Mouse (Mus musculus) MEL (cell line): ENCODE measurements around the gene C2cd2. TPM values are rescaled to one million over a fixed set of nuclear protein-coding genes. Genes with fewer than 3 reads are reported as not detected.

ENCODE experiments used
- DNase-seq: peaks from one replicate; pipeline ENCODE4 v3.0.0; 2011; ENCODE audit warnings: low read depth, low spot score
- H3K27ac ChIP-seq: 2 replicates; pipeline ENCODE4 v1.5.1; 2012; ENCODE audit warnings: low read depth, mild to moderate bottlenecking, control low read depth, low read length, moderate library complexity; ENCODE audit not compliant: control insufficient read depth
- H3K27me3 ChIP-seq, 2 experiments: fragments of 150-350 bp in 1 of 2; sonication (generic) in 1 of 2; 2 replicates each; pipeline ENCODE4 v1.6.1; 2012; ENCODE audit warnings: low read length in 2 of 2, mild to moderate bottlenecking in 2 of 2, improper control_type of control experiment in 1 of 2, moderate library complexity in 1 of 2; ENCODE audit not compliant: insufficient read depth in 2 of 2, control insufficient read depth in 1 of 2
- H3K36me3 ChIP-seq, 2 experiments: 2 replicates each; pipeline ENCODE4 v1.6.1; 2012 to 2014; ENCODE audit warnings: low read length in 2 of 2, improper control_type of control experiment in 1 of 2, inconsistent platforms in 1 of 2, mild to moderate bottlenecking in 1 of 2; ENCODE audit not compliant: insufficient read depth in 2 of 2, control insufficient read depth in 1 of 2
- H3K4me1 ChIP-seq, 2 experiments: fragments of 150-350 bp in 1 of 2; sonication (generic) in 1 of 2; 2 replicates each; pipeline ENCODE4 v1.6.1; 2012; ENCODE audit warnings: low read length in 2 of 2, improper control_type of control experiment in 1 of 2, mild to moderate bottlenecking in 1 of 2; ENCODE audit not compliant: insufficient read depth in 2 of 2, control insufficient read depth in 1 of 2
- H3K4me3 ChIP-seq, 2 experiments: fragments of 150-350 bp in 1 of 2; sonication (generic) in 1 of 2; 2 replicates each; pipeline ENCODE4 v1.5.1; 2012; ENCODE audit warnings: low read depth in 2 of 2, low read length in 2 of 2, mild to moderate bottlenecking in 2 of 2, moderate library complexity in 2 of 2, control low read depth in 1 of 2, improper control_type of control experiment in 1 of 2; ENCODE audit not compliant: control insufficient read depth in 1 of 2, insufficient read depth in 1 of 2
- H3K79me2 ChIP-seq: 2 replicates; pipeline ENCODE4 v1.6.1; 2012; ENCODE audit warnings: mild to moderate bottlenecking, low read length, moderate library complexity; ENCODE audit not compliant: control insufficient read depth, poor library complexity, insufficient read depth
- H3K9ac ChIP-seq: 2 replicates; pipeline ENCODE4 v1.6.1; 2012; ENCODE audit warnings: low read depth, mild to moderate bottlenecking, control low read depth, low read length, moderate library complexity; ENCODE audit not compliant: control insufficient read depth, poor library complexity, severe bottlenecking
- H3K9me3 ChIP-seq: fragments of 150-350 bp; sonication (generic); replicated peaks from 2 replicates; pipeline ENCODE4 v1.6.1; 2012; ENCODE audit warnings: mild to moderate bottlenecking, low read length, improper control_type of control experiment, moderate library complexity; ENCODE audit not compliant: insufficient read depth
- BHLHE40 ChIP-seq: IDR thresholded peaks from 2 replicates; pipeline ENCODE4 v1.6.1; 2012; ENCODE audit warnings: low read depth, mild to moderate bottlenecking, inconsistent platforms, low read length, improper control_type of control experiment, borderline replicate concordance
- CHD1 ChIP-seq: IDR thresholded peaks from 2 replicates; pipeline ENCODE4 v1.6.1; 2012; ENCODE audit warnings: low read depth, mild to moderate bottlenecking, inconsistent platforms, low read length, improper control_type of control experiment
- CHD2 ChIP-seq: IDR thresholded peaks from 2 replicates; pipeline ENCODE4 v1.6.1; 2011; ENCODE audit warnings: low read length, improper control_type of control experiment
- E2F4 ChIP-seq: IDR thresholded peaks from 2 replicates; pipeline ENCODE4 v1.6.1; 2011; ENCODE audit warnings: low read depth, low read length, improper control_type of control experiment, borderline replicate concordance
- EP300 ChIP-seq, 2 experiments: IDR thresholded peaks; 2 replicates each; pipeline ENCODE4 v1.6.1; 2011; ENCODE audit warnings: improper control_type of control experiment in 2 of 2, low read length in 2 of 2, low read depth in 1 of 2, mild to moderate bottlenecking in 1 of 2
- ETS1 ChIP-seq: IDR thresholded peaks from 2 replicates; pipeline ENCODE4 v1.6.1; 2012; ENCODE audit warnings: low read depth, mild to moderate bottlenecking, inconsistent platforms, low read length, improper control_type of control experiment, moderate library complexity
- GATA1 ChIP-seq: IDR thresholded peaks from 2 replicates; pipeline ENCODE4 v1.6.1; 2011; ENCODE audit warnings: low read depth, low read length, improper control_type of control experiment
- MAZ ChIP-seq: IDR thresholded peaks from 2 replicates; pipeline ENCODE4 v1.6.1; 2012; ENCODE audit warnings: low read depth, mild to moderate bottlenecking, inconsistent platforms, low read length, improper control_type of control experiment
- MEF2A ChIP-seq: IDR thresholded peaks from 2 replicates; pipeline ENCODE4 v1.6.1; 2014; ENCODE audit warnings: low read depth, mild to moderate bottlenecking, inconsistent platforms, low read length, improper control_type of control experiment; ENCODE audit not compliant: poor library complexity, insufficient replicate concordance, severe bottlenecking; ENCODE audit errors: extremely low read depth
- MYB ChIP-seq: IDR thresholded peaks from 2 replicates; pipeline ENCODE4 v1.6.1; 2011; ENCODE audit warnings: mild to moderate bottlenecking, low read depth, low read length, improper control_type of control experiment
- NELFE ChIP-seq: IDR thresholded peaks from 2 replicates; pipeline ENCODE4 v1.6.1; 2011; ENCODE audit warnings: low read depth, low read length, improper control_type of control experiment
- POLR2A ChIP-seq, 2 experiments: IDR thresholded peaks; 2 replicates each; pipeline ENCODE4 v1.6.1; 2011 to 2012; ENCODE audit warnings: low read length in 2 of 2, mild to moderate bottlenecking in 2 of 2, control low read depth in 1 of 2, improper control_type of control experiment in 1 of 2, low read depth in 1 of 2, moderate library complexity in 1 of 2; ENCODE audit not compliant: control insufficient read depth in 1 of 2, insufficient read depth in 1 of 2, poor library complexity in 1 of 2
- UBTF ChIP-seq: IDR thresholded peaks from 2 replicates; pipeline ENCODE4 v1.6.1; 2012; ENCODE audit warnings: low read depth, mild to moderate bottlenecking, inconsistent platforms, low read length, improper control_type of control experiment, moderate library complexity, borderline replicate concordance; ENCODE audit not compliant: insufficient read depth
- polyA plus RNA-seq, 2 experiments: library from polyadenylated mRNA; stranded (reverse) in 1 of 2; unstranded in 1 of 2; fragments of >175 nt in 1 of 2; fragments of >200 nt in 1 of 2; gene quantifications; 2 replicates each; pipeline versions ENCODE4 v1.2.1 to v1.2.4; 2012; ENCODE audit warnings: low replicate concordance in 2 of 2, low read depth in 1 of 2; ENCODE audit not compliant: insufficient read length in 2 of 2, insufficient read depth in 1 of 2, missing spikeins in 1 of 2
- total RNA-seq: library from RNA; depleted of rRNA; stranded (reverse); fragments of 300-350 nt; gene quantifications from 2 replicates; pipeline ENCODE4 v1.2.3, GENCODE M21; 2012

Gene C2cd2
- total and polyA plus RNA-seq, 3 experiments, result 8.9 to 20.7 TPM; not detected in 1

- no peak for TF ChIP-seq UBTF
- no peak for TF ChIP-seq MEF2A
- no peak for TF ChIP-seq E2F4
- no peak for TF ChIP-seq POLR2A (IDR thresholded peaks at IDR 0.05; ENCODE audit: control insufficient read depth in 1 of 2, insufficient read depth in 1 of 2, low read depth in 1 of 2, low read length in 2 of 2, poor library complexity in 1 of 2)
- H3K9me3 ChIP-seq, result no peaks in the 10 kb centered on the region
- no peak overlapping the region for H3K27ac ChIP-seq
- H3K4me1 ChIP-seq, result no peaks in the 10 kb centered on the region
- no peaks in the 10 kb centered on the region for H3K79me2 ChIP-seq
- DNase-seq, result no peak
- H3K9ac ChIP-seq, result no peak overlapping the region
- no peaks in the 10 kb centered on the region for H3K27me3 ChIP-seq
- no peaks in the 10 kb centered on the region for H3K36me3 ChIP-seq
- no peak overlapping the region for H3K4me3 ChIP-seq
Measured at GRCm38 (mm10) chr16:97940471-97940973, 21.9 kb downstream of the C2cd2 start.

GRCm38 (mm10) chr16:97935815-97936214, 26.6 kb downstream of the C2cd2 start:
- TF ChIP-seq MAZ (no peak), CHD1 (no peak), BHLHE40 (no peak)
- TF ChIP-seq, all 39 proteins: peak for 0
- Histone ChIP-seq H3K27ac (no peak overlapping the region), H3K27me3 (no peaks in the 10 kb centered on the region; a peak in 1 of 4 replicates), H3K9ac (no peak overlapping the region), H3K4me3 (no peak overlapping the region), H3K4me1 (no peaks in the 10 kb centered on the region), H3K9me3 (no peaks in the 10 kb centered on the region), H3K79me2 (no peaks in the 10 kb centered on the region), H3K36me3 (no peaks in the 10 kb centered on the region)
- no peak for DNase-seq

GRCm38 (mm10) chr16:97930231-97930630, 32.2 kb downstream of the C2cd2 start:
- no peak for DNase-seq
- Histone ChIP-seq H3K79me2 (no peaks in the 10 kb centered on the region), H3K27ac (no peak overlapping the region), H3K4me3 (no peak overlapping the region), H3K36me3 (peaks cover 0 to 23% of the 10 kb centered on the region in 2 experiments; a peak in 2 of 4 replicates), H3K4me1 (peaks cover 24% of the 10 kb centered on the region in 2 experiments), H3K9me3 (no peaks in the 10 kb centered on the region), H3K27me3 (no peaks in the 10 kb centered on the region; a peak in 1 of 4 replicates), H3K9ac (no peak overlapping the region)
- TF ChIP-seq MYB, result no peak
- TF ChIP-seq ETS1, result no peak
- TF ChIP-seq CHD2, result no peak
- TF ChIP-seq NELFE, result no peak
- TF ChIP-seq GATA1, result no peak
- no peak for TF ChIP-seq EP300 (IDR thresholded peaks at IDR 0.05; ENCODE audit: low read depth in 1 of 2, low read length in 2 of 2)
